Mouse (Mus musculus) lung, postnatal 0 days (tissue): Measurements from ENCODE around the gene Palld.

Source experiments
- CTCF ChIP-seq: IDR thresholded peaks from 2 replicates; pipeline ENCODE4 v1.5.1; 2016; ENCODE audit warnings: antibody characterized with exemption, mild to moderate bottlenecking
- EP300 ChIP-seq: IDR thresholded peaks from 2 replicates; pipeline ENCODE4 v1.6.1; 2016; ENCODE audit warnings: antibody characterized with exemption, mild to moderate bottlenecking, control low read depth

- TF ChIP-seq CTCF (no peak), EP300 (no peak)
Observed at GRCm38 (mm10) chr8:61769340-61769879, 133.1 kb downstream of the Palld start.
